9 mouse cellular contexts compared by ENCODE assay signal in the genomic region with DNA sequence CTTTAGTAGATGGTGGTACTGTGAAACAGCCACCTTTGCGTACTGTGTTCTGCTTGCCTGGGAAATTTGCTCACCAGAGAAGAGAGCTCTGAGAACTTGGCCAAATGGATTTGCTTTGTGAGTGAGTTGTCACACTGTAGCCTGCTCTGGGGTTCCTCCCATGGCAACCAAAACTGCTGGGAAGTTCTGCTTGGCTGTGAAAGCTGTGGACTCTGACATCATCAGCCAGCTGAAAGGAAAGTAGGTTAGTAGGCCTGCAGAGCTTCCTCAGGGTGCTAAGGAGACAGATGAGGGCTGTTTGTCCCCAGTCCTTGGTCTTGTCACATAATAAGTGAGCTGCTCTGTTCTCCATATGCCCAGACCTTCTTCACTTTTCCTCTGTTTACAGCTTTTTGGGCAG. TPM values are rescaled to one million over a fixed set of nuclear protein-coding genes. Genes with fewer than 3 reads are reported as not detected.
DNase-seq lines count a peak whose midpoint lies in the region; ATAC-seq lines count a peak whose summit lies in the region.
"Had no signal": no experiment of that assay in that cellular context is flagged by ENCODE, and none has a peak within 500 bp of the region (broad histone marks: within the 10 kb centered on the region; RNA-seq: fewer than 3 reads in every experiment).

No protein-coding gene starts in this region.

- ATAC-seq in intestine, embryonic 14.5 days (replicated peaks; ENCODE audit: low FRiP score, low TSS enrichment, low read depth), result peak; percentile 50; the same call in 1 of the 2 replicates
- no peak for ATAC-seq in erythroid progenitor cell, adult 5-6 weeks (replicated peaks; ENCODE audit: low FRiP score, poor library complexity, severe bottlenecking)

- no peaks in the 10 kb centered on the region; the same call in 1 of the 2 replicates for H3K4me1 ChIP-seq in intestine, embryonic 14.5 days (replicated peaks; ENCODE audit: control insufficient read depth, insufficient read depth, low read length)
- H3K4me1 ChIP-seq: megakaryocyte, embryonic 14.5 days had no signal

- no peaks in the 10 kb centered on the region for H3K27me3 ChIP-seq in intestine, embryonic 14.5 days (replicated peaks; ENCODE audit: control insufficient read depth, insufficient read depth, low read length)
- H3K27me3 ChIP-seq: embryonic facial prominence, embryonic 12.5 days; megakaryocyte, embryonic 14.5 days had no signal

- WGBS in intestine, embryonic 14.5 days, result 46% methylated on average over 1 of the region's 1 CpGs

- no peak overlapping the region for H3K4me3 ChIP-seq in intestine, embryonic 14.5 days (ENCODE audit: low read depth, low read length)
- H3K4me3 ChIP-seq: embryonic facial prominence, embryonic 12.5 days; megakaryocyte, embryonic 14.5 days had no signal

- H3K27ac ChIP-seq in intestine, embryonic 14.5 days (ENCODE audit: low read depth), result peak overlapping the region; percentile 43; the same call in 1 of the 2 replicates
- H3K27ac ChIP-seq: embryonic facial prominence, embryonic 12.5 days had no signal

- no peaks in the 10 kb centered on the region; the same call in 1 of the 2 replicates for H3K36me3 ChIP-seq in intestine, embryonic 14.5 days (ENCODE audit: control insufficient read depth, insufficient read depth, low read length)

- H3K9me3 ChIP-seq in intestine, embryonic 14.5 days (ENCODE audit: control insufficient read depth, low read length), result no peaks in the 10 kb centered on the region
- H3K9me3 ChIP-seq: embryonic facial prominence, embryonic 12.5 days; megakaryocyte, embryonic 14.5 days had no signal

- H3K9ac ChIP-seq in intestine, embryonic 14.5 days (ENCODE audit: low read length), result no peak overlapping the region
- H3K9ac ChIP-seq: embryonic facial prominence, embryonic 12.5 days had no signal

- no peak overlapping the region for H3K4me2 ChIP-seq in intestine, embryonic 14.5 days (ENCODE audit: low read length)
- H3K4me2 ChIP-seq: embryonic facial prominence, embryonic 12.5 days had no signal

- DNase-seq in layer of hippocampus, adult 11-12 months (ENCODE audit: low spot score), result peak; percentile 43
- no peak for DNase-seq in layer of hippocampus, adult 9-10 months (ENCODE audit: low spot score)
- DNase-seq in frontal cortex, postnatal 10 days (ENCODE audit: low spot score in 2 of 2), result peak; percentile 46 to 48
- DNase-seq in intestine, embryonic 14.5 days (ENCODE audit: low spot score), result no peak
- DNase-seq in right cerebral cortex, postnatal 36 days (ENCODE audit: low spot score in 2 of 2), result peak; percentile 43 to 66
- DNase-seq in yolk sac, embryonic 10.5 days (ENCODE audit: low spot score), result no peak

RNA-seq across cellular contexts. Expression of a gene that starts 37.3 kb away (rescaled TPM):
- polyA plus RNA-seq in intestine, embryonic 14.5 days (2014; fragmentation: Nextera tagmentation; extraction: Ambion mirVana), result 12.3 and 17.9 TPM in 2 replicates
- not detected in 2 replicates for total RNA-seq in erythroid progenitor cell, adult 5-6 weeks (2015; ENCODE audit: low replicate concordance)
- not detected in 2 replicates for total RNA-seq in erythroid progenitor cell, adult 5-6 weeks (2017; ENCODE audit: low replicate concordance)

Comparison
In these comparisons a context has a peak if more than half of its experiments do, and no peak if none do; other contexts are left out.
1. DNase-seq: peak in layer of hippocampus, adult 11-12 months (single experiment), frontal cortex, postnatal 10 days (2 of 2) and right cerebral cortex, postnatal 36 days (2 of 2); none in layer of hippocampus, adult 9-10 months (single experiment), intestine, embryonic 14.5 days (single experiment) and yolk sac, embryonic 10.5 days (single experiment).